Mouse (Mus musculus) kidney, embryonic 16.5 days (tissue): Measurements from ENCODE around the gene Cfap61. TPM values are rescaled to one million over a fixed set of nuclear protein-coding genes. Genes with fewer than 3 reads are reported as not detected.

Experiments used
- ATAC-seq: fragments of 200-750 bp; cut with Nextera tagmentation; 2 replicates; pipeline ENCODE4 v1.8.0; 2017; ENCODE audit warnings: moderate TSS enrichment; ENCODE audit not compliant: low FRiP score, low TSS enrichment
- H3K27ac ChIP-seq: fragments of 300-500 bp; sonication (generic); 2 replicates; pipeline ENCODE4 v1.5.1; 2014; ENCODE audit warnings: low read length
- H3K27me3 ChIP-seq: fragments of 300-500 bp; sonication (generic); 2 replicates; pipeline ENCODE4 v1.6.1; 2014; ENCODE audit warnings: low read length, control low read depth, mixed read lengths; ENCODE audit not compliant: insufficient read depth
- H3K36me3 ChIP-seq: fragments of 300-500 bp; sonication (generic); 2 replicates; pipeline ENCODE4 v1.6.1; 2014; ENCODE audit warnings: low read length, control low read depth, mixed read lengths; ENCODE audit not compliant: insufficient read depth
- H3K4me1 ChIP-seq: fragments of 300-500 bp; sonication (generic); 2 replicates; pipeline ENCODE4 v1.6.1; 2014; ENCODE audit warnings: low read length, control low read depth, mixed read lengths; ENCODE audit not compliant: insufficient read depth
- H3K4me2 ChIP-seq: fragments of 300-500 bp; sonication (generic); replicated peaks from 2 replicates; pipeline ENCODE4 v1.6.1; 2014; ENCODE audit warnings: low read depth, low read length
- H3K4me3 ChIP-seq: fragments of 300-500 bp; sonication (generic); 2 replicates; pipeline ENCODE4 v1.5.1; 2014; ENCODE audit warnings: mild to moderate bottlenecking, low read length
- H3K9ac ChIP-seq: fragments of 300-500 bp; sonication (generic); replicated peaks from 2 replicates; pipeline ENCODE4 v1.6.1; 2014; ENCODE audit warnings: low read length
- H3K9me3 ChIP-seq: fragments of 300-500 bp; sonication (generic); 2 replicates; pipeline ENCODE4 v1.6.1; 2016; ENCODE audit warnings: low read length, control low read depth
- WGBS: fragments of 180-500 bp; shearing (Covaris S2); extraction: QIAGEN DNeasy Blood & Tissue Kit; methylation state at CpG from one replicate; pipeline ENCODE4 v1.1.7; 2014; 5-methylcytosine and 5-hydroxymethylcytosine counted together
- polyA plus RNA-seq: library from polyadenylated mRNA; unstranded; fragments of >200 nt; fragmentation: Nextera tagmentation; extraction: Ambion mirVana; gene quantifications from 2 replicates; pipeline ENCODE4 v1.2.1, GENCODE M21; 2015

Gene Cfap61
- polyA plus RNA-seq, 1 experiment from 2014 or later, result 0.67 TPM

- 92% methylated on average over 10 of the region's 10 CpGs for WGBS
- ATAC-seq, result no peak
- no peaks in the 10 kb centered on the region for H3K9me3 ChIP-seq
- H3K4me3 ChIP-seq, result no peak overlapping the region
- H3K27ac ChIP-seq, result no peak overlapping the region
- no peak overlapping the region for H3K9ac ChIP-seq
- H3K36me3 ChIP-seq, result no peaks in the 10 kb centered on the region
- no peak overlapping the region for H3K4me2 ChIP-seq
- H3K4me1 ChIP-seq, result no peaks in the 10 kb centered on the region
- H3K27me3 ChIP-seq, result no peaks in the 10 kb centered on the region
Observed at GRCm38 (mm10) chr2:146100489-146101060, 166.0 kb downstream of the Cfap61 start.

- Histone ChIP-seq H3K27ac (no peak overlapping the region), H3K4me1 (no peaks in the 10 kb centered on the region), H3K36me3 (no peaks in the 10 kb centered on the region), H3K4me3 (no peak overlapping the region), H3K9ac (no peak overlapping the region), H3K4me2 (no peak overlapping the region), H3K27me3 (no peaks in the 10 kb centered on the region), H3K9me3 (no peaks in the 10 kb centered on the region)
- no peak for ATAC-seq
- WGBS, result 82% methylated on average over 3 of the region's 3 CpGs
Observed at GRCm38 (mm10) chr2:146102600-146102999, 168.0 kb downstream of the Cfap61 start.

GRCm38 (mm10) chr2:146105341-146105740 lies 170.8 kb downstream of the Cfap61 start:
- Histone ChIP-seq H3K27me3 (no peaks in the 10 kb centered on the region), H3K36me3 (no peaks in the 10 kb centered on the region), H3K4me2 (no peak overlapping the region), H3K27ac (no peak overlapping the region), H3K4me3 (no peak overlapping the region), H3K9me3 (no peaks in the 10 kb centered on the region), H3K9ac (no peak overlapping the region), H3K4me1 (no peaks in the 10 kb centered on the region)
- ATAC-seq, result no peak
- WGBS, result 79% methylated on average over 6 of the region's 6 CpGs

- WGBS, result 86% methylated on average over 4 of the region's 4 CpGs
- Histone ChIP-seq H3K27ac (no peak overlapping the region), H3K9ac (no peak overlapping the region)
Observed at GRCm38 (mm10) chr2:146107980-146108379, 173.4 kb downstream of the Cfap61 start.

DNA sequence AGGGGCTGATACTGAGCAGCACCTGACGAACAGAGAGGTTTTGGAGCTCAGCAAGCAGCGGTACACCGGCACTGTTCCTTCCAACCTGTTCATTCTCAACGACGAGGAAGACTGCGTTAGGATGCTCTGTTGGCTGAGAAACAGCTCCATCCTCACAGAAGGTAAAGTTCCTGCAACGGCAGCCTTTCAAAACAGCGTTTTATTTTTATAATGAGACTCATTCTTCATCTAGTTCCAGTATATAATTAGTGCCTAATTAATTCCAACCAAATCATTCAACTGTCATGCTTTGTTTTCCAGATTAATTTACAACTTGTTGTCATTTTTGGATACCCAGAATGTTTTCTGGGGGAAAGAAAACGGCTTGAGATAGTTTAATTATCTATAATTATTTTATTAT lies 175.3 kb downstream of the Cfap61 start:
- 85% methylated on average over 9 of the region's 9 CpGs for WGBS
- H3K9me3 ChIP-seq, result no peaks in the 10 kb centered on the region

More at GRCm38 (mm10) chr2:146107980-146108379, 173.4 kb downstream of the Cfap61 start:
- ATAC-seq, result no peak
- no peaks in the 10 kb centered on the region for H3K9me3 ChIP-seq
- H3K4me1 ChIP-seq, result no peaks in the 10 kb centered on the region
- H3K4me2 ChIP-seq, result no peak overlapping the region
- H3K27me3 ChIP-seq, result no peaks in the 10 kb centered on the region
- H3K4me3 ChIP-seq, result no peak overlapping the region
- no peaks in the 10 kb centered on the region for H3K36me3 ChIP-seq

GRCm38 (mm10) chr2:146116282-146116681 lies 181.7 kb downstream of the Cfap61 start:
- Histone ChIP-seq H3K4me2 (no peak overlapping the region), H3K4me1 (peaks cover 9% of the 10 kb centered on the region; the same call in 1 of the 2 replicates), H3K9ac (no peak overlapping the region), H3K36me3 (no peaks in the 10 kb centered on the region), H3K9me3 (no peaks in the 10 kb centered on the region), H3K27ac (no peak overlapping the region), H3K27me3 (no peaks in the 10 kb centered on the region), H3K4me3 (no peak overlapping the region)
- ATAC-seq, result no peak
- 80% methylated on average over 6 of the region's 6 CpGs for WGBS

More for the DNA sequence above, 175.3 kb downstream of the Cfap61 start:
- Histone ChIP-seq H3K36me3 (no peaks in the 10 kb centered on the region), H3K4me1 (no peaks in the 10 kb centered on the region), H3K27ac (no peak overlapping the region), H3K27me3 (no peaks in the 10 kb centered on the region), H3K9ac (no peak overlapping the region), H3K4me2 (no peak overlapping the region), H3K4me3 (no peak overlapping the region)
- no peak for ATAC-seq

DNA sequence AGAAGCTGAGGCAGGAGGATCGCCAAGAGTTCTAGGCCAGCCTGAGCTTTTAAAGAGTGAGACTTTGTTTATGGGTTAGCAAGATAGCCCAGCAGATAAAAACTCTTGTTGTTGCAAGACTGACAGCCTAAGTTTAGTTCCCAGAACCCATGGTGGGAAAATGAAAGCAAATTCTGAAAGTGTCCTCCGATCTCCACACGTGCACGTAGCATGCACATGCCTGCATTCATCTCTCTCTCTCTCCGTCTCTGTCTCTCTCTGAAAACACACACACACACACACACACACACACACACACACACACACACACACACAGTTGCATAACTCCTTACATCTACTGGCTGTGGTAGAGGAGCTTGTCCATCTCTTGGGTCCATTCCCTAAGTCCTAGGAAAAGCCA lies 182.1 kb downstream of the Cfap61 start:
- H3K36me3 ChIP-seq, result no peaks in the 10 kb centered on the region
- H3K27ac ChIP-seq, result no peak overlapping the region
- 92% methylated on average over 5 of the region's 5 CpGs for WGBS
- peaks cover 9% of the 10 kb centered on the region; the same call in 1 of the 2 replicates for H3K4me1 ChIP-seq
- ATAC-seq, result no peak
- H3K27me3 ChIP-seq, result no peaks in the 10 kb centered on the region
- H3K4me3 ChIP-seq, result no peak overlapping the region
- no peaks in the 10 kb centered on the region for H3K9me3 ChIP-seq
- H3K4me2 ChIP-seq, result no peak overlapping the region
- H3K9ac ChIP-seq, result no peak overlapping the region

DNA sequence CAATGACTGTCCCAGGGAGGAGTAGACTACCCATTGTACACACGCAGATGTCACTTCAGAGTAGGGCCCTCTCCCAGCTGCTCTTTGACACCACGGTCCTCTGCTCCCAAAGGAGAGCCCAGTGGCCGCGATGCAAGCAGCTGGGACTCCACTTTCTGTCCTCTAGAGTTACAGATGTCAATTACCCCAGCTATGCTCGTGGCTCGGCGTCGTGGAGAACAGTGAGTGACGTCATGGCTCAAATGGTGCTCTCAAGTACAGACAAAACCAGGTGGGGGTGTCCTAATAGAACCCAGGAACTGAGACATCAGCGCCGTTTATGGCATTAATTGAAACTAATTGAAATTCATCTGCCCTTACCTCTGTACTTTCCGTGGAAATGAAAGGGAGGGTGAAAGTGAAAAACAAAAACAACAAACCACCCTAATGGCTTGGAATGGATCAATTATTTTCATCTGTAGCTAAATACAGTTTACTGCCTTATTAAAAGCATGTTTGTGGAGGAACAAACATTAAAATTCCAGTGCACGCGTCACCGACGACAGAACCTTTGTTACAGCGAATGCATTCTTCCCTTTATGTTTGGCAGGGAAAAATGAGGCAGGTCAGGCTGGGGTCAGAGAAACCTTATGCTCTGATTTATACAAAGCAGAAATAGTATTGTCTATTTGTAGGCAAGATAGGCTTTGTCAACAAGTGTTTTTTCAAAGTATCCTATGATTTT lies 182.8 kb downstream of the Cfap61 start:
- no peaks in the 10 kb centered on the region for H3K36me3 ChIP-seq
- H3K4me3 ChIP-seq, result no peak overlapping the region
- H3K4me1 ChIP-seq, result peaks cover 9% of the 10 kb centered on the region; the same call in 1 of the 2 replicates
- no peaks in the 10 kb centered on the region for H3K27me3 ChIP-seq
- H3K9me3 ChIP-seq, result no peaks in the 10 kb centered on the region
- no peak overlapping the region for H3K9ac ChIP-seq
- no peak overlapping the region for H3K27ac ChIP-seq
- ATAC-seq, result 0 out of 2 replicates have a peak, but pooled peaks have one; percentile 27
- 44% methylated on average over 17 of the region's 17 CpGs for WGBS
- H3K4me2 ChIP-seq, result no peak overlapping the region

GRCm38 (mm10) chr2:146117915-146118403 lies 183.4 kb downstream of the Cfap61 start:
- H3K27me3 ChIP-seq, result no peaks in the 10 kb centered on the region
- no peak overlapping the region for H3K27ac ChIP-seq
- no peak overlapping the region for H3K4me3 ChIP-seq
- 42% methylated on average over 3 of the region's 3 CpGs for WGBS
- H3K4me2 ChIP-seq, result no peak overlapping the region
- H3K9me3 ChIP-seq, result no peaks in the 10 kb centered on the region
- H3K36me3 ChIP-seq, result no peaks in the 10 kb centered on the region
- H3K4me1 ChIP-seq, result peaks cover 9% of the 10 kb centered on the region; the same call in 1 of the 2 replicates
- ATAC-seq, result 0 out of 2 replicates have a peak, but pooled peaks have one; percentile 49
- H3K9ac ChIP-seq, result no peak overlapping the region

GRCm38 (mm10) chr2:146121551-146121950 lies 187.0 kb downstream of the Cfap61 start:
- Histone ChIP-seq H3K4me2 (no peak overlapping the region), H3K36me3 (no peaks in the 10 kb centered on the region), H3K9ac (no peak overlapping the region), H3K27ac (no peak overlapping the region), H3K4me1 (peaks cover 9% of the 10 kb centered on the region; the same call in 1 of the 2 replicates), H3K9me3 (no peaks in the 10 kb centered on the region), H3K4me3 (no peak overlapping the region), H3K27me3 (no peaks in the 10 kb centered on the region)
- WGBS, result 78% methylated on average over 7 of the region's 7 CpGs
- no peak for ATAC-seq
